Mouse (Mus musculus): ENCODE data around the gene Fgf6. TPM values are rescaled to one million over a fixed set of nuclear protein-coding genes. Genes with fewer than 3 reads are reported as not detected.
A peak's percentile ranks its signal among the peaks of the same experiment; 100 is the strongest.

Fgf6 gene
- polyA plus RNA-seq, 1 experiment from 2014 or later: not detected

DNA sequence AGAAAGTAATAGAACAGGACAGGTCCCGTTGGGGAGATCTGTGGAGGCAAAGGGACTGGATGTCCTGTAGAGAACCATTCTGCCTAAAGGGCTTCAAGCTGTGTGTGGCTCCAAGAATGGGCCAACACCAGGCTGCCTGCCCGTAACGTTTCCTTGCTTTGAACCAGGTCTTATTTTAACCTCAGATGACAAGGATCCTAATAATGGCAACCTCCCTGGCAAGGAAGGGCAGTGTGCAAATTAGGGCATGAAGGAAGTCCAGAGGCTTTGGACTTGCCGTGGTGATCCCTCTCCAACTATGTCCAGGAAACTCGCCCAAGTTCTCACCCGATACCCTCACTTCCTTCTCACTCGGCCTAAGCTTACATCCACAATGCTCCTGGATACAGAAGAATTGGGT, 9.4 kb downstream of the Fgf6 start:
- peaks cover 23% of the 10 kb centered on the region for H3K27me3 ChIP-seq (ENCODE audit: poor library complexity, severe bottlenecking)
- no peak for DNase-seq (ENCODE audit: extremely low spot score, low spot score)
- 81% methylated on average over 7 of the region's 7 CpGs for WGBS
- no peak overlapping the region for H3K4me3 ChIP-seq
- no peak overlapping the region for H3K27ac ChIP-seq
- peaks cover 13% of the 10 kb centered on the region for H3K4me1 ChIP-seq
- no peaks in the 10 kb centered on the region for H3K9me3 ChIP-seq
- no peaks in the 10 kb centered on the region for H3K36me3 ChIP-seq (replicated peaks)

DNA sequence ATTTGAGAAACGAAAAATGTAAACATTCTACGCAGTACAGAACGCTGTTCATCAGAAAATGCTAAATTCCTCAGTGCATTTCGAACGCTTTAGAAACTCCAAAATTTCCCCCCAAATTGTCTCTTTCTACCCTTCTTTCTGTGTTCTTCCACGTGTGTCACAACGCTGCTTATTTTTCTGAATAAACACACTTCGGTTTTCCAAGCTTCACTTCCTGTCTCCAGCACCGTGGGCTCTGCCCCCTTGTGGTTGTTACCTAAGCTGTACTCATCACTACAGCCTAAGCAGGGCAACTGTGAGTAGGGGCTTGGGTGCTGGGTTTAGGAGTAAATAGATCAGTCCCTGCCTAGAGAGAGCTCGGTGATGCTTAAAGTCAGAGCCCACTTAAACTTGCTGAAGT, 19.4 kb downstream of the Fgf6 start:
- Histone ChIP-seq H3K36me3 (replicated peaks) (no peaks in the 10 kb centered on the region), H3K27me3 (ENCODE audit: poor library complexity, severe bottlenecking) (no peaks in the 10 kb centered on the region), H3K9me3 (no peaks in the 10 kb centered on the region), H3K4me3 (no peak overlapping the region), H3K27ac (no peak overlapping the region), H3K4me1 (peaks cover 3% of the 10 kb centered on the region; the same call in 1 of the 2 replicates)
- no peak for DNase-seq (ENCODE audit: extremely low spot score, low spot score)
- 40% methylated on average over 10 of the region's 10 CpGs for WGBS

GRCm38 (mm10) chr6:127044909-127045308, 29.5 kb downstream of the Fgf6 start:
- Histone ChIP-seq H3K4me3 (no peak overlapping the region), H3K4me1 (no peaks in the 10 kb centered on the region), H3K27me3 (ENCODE audit: poor library complexity, severe bottlenecking) (no peaks in the 10 kb centered on the region), H3K27ac (no peak overlapping the region), H3K36me3 (replicated peaks) (no peaks in the 10 kb centered on the region), H3K9me3 (no peaks in the 10 kb centered on the region)
- WGBS: 70% methylated on average over 6 of the region's 6 CpGs
- no peak for DNase-seq (ENCODE audit: extremely low spot score, low spot score)

GRCm38 (mm10) chr6:127050847-127051246, 35.5 kb downstream of the Fgf6 start:
- WGBS: 67% methylated on average over 4 of the region's 4 CpGs

DNA sequence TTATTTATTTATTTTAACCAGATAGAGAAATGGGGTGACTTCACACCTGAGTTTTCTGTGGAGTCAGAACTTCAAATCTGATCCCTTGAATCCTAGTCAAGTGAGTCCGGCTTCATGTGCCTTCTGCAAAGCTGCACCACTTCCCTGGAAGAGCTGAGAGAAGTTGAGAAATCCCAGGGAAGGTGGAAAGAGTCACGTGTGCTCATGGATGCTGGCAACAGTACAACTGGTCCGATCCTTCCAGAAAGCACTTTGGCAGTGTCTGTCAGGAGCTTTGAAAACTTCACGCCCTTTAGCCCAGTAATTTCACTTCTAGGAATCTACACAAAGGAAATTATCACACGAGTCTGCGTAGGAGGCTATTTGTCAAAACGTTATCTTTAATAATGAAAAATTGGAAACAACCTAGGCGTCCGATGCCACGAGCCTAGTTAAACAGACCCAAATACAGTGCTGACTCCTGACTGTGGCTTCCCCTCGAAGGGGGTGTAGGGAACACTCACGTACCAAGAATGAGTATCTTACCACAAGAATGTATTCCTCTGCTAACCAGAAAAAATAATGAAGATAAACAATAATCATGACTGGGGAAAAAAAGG, 41.7 kb downstream of the Fgf6 start:
- Histone ChIP-seq H3K27ac (no peak overlapping the region), H3K27me3 (ENCODE audit: poor library complexity, severe bottlenecking) (no peaks in the 10 kb centered on the region), H3K36me3 (replicated peaks) (no peaks in the 10 kb centered on the region), H3K9me3 (no peaks in the 10 kb centered on the region), H3K4me1 (no peaks in the 10 kb centered on the region), H3K4me3 (no peak overlapping the region)
- DNase-seq (ENCODE audit: extremely low spot score, low spot score): no peak
- 93% methylated on average over 12 of the region's 12 CpGs for WGBS

More at GRCm38 (mm10) chr6:127050847-127051246, 35.5 kb downstream of the Fgf6 start:
- Histone ChIP-seq H3K36me3 (replicated peaks) (no peaks in the 10 kb centered on the region), H3K27me3 (ENCODE audit: poor library complexity, severe bottlenecking) (no peaks in the 10 kb centered on the region), H3K4me1 (0 out of 2 replicates have a peak, but pooled peaks cover 7% of the 10 kb centered on the region), H3K4me3 (no peak overlapping the region), H3K27ac (no peak overlapping the region), H3K9me3 (no peaks in the 10 kb centered on the region)
- DNase-seq (ENCODE audit: extremely low spot score, low spot score): no peak

- H3K27me3 ChIP-seq (ENCODE audit: poor library complexity, severe bottlenecking): peaks cover 14% of the 10 kb centered on the region
- WGBS: 90% methylated on average over 4 of the region's 4 CpGs
- H3K4me1 ChIP-seq: peaks cover 7% of the 10 kb centered on the region
- no peak overlapping the region for H3K4me3 ChIP-seq
- H3K36me3 ChIP-seq (replicated peaks): no peaks in the 10 kb centered on the region
- H3K27ac ChIP-seq: no peak overlapping the region
- no peak for DNase-seq (ENCODE audit: extremely low spot score, low spot score)
- no peaks in the 10 kb centered on the region for H3K9me3 ChIP-seq
Measured at GRCm38 (mm10) chr6:127059975-127060374, 44.6 kb downstream of the Fgf6 start.

- peaks cover 10% of the 10 kb centered on the region for H3K4me1 ChIP-seq
- no peaks in the 10 kb centered on the region for H3K9me3 ChIP-seq
- DNase-seq (ENCODE audit: extremely low spot score, low spot score): no peak
- 82% methylated on average over 3 of the region's 3 CpGs for WGBS
- no peak overlapping the region for H3K27ac ChIP-seq
- no peak overlapping the region for H3K4me3 ChIP-seq
- no peaks in the 10 kb centered on the region for H3K36me3 ChIP-seq (replicated peaks)
- H3K27me3 ChIP-seq (ENCODE audit: poor library complexity, severe bottlenecking): peaks cover 30% of the 10 kb centered on the region
Measured at GRCm38 (mm10) chr6:127063915-127064314, 48.5 kb downstream of the Fgf6 start.

- DNase-seq (ENCODE audit: extremely low spot score, low spot score): no peak
- peaks cover 30% of the 10 kb centered on the region for H3K27me3 ChIP-seq (ENCODE audit: poor library complexity, severe bottlenecking)
- H3K4me3 ChIP-seq: peak overlapping the region; percentile 18
- H3K9me3 ChIP-seq: no peaks in the 10 kb centered on the region
- WGBS: 8% methylated on average over 14 of the region's 14 CpGs
- H3K27ac ChIP-seq: 0 out of 2 replicates have a peak overlapping the region, but pooled peaks have one; percentile 25
- H3K4me1 ChIP-seq: peaks cover 10% of the 10 kb centered on the region
- H3K36me3 ChIP-seq (replicated peaks): no peaks in the 10 kb centered on the region
Measured at GRCm38 (mm10) chr6:127064815-127065214, 49.4 kb downstream of the Fgf6 start.

DNA sequence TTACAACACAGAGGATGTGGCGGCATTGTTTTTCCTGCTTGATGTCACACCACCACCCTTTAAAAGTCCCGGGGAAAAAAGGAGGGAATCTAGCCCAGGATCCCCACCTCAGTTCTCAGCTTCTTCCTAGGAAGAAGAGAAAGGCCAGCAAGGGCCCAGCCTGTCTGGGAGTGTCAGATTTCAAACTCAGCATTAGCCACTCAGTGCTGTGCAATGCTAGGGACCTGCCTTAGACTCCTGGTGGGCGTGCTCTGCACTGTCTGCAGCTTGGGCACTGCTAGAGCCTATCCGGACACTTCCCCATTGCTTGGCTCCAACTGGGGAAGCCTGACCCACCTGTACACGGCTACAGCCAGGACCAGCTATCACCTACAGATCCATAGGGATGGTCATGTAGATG, 57.4 kb downstream of the Fgf6 start, which contains the start of gene Fgf23:
Fgf23 (plus strand) TSS at position 86 of the 400 bp plus-strand sequence.
- Histone ChIP-seq H3K4me1 (peaks cover 11% of the 10 kb centered on the region), H3K9me3 (no peaks in the 10 kb centered on the region), H3K4me3 (no peak within 1 kb of the TSS), H3K27me3 (ENCODE audit: poor library complexity, severe bottlenecking) (peaks cover 13% of the 10 kb centered on the region; the same call in 1 of the 2 replicates), H3K36me3 (replicated peaks) (no peaks in the 10 kb centered on the region), H3K27ac (0 out of 2 replicates have a peak within 1 kb of the TSS, but pooled peaks have one; percentile 35)
- peak; percentile 43 for DNase-seq (ENCODE audit: extremely low spot score, low spot score)
- WGBS: 9% methylated on average over 5 of the region's 5 CpGs

Other genes starting within 250 kb of the Fgf6 start
- 186 TPM in 2 replicates for gene Ndufa9, start 166.4 kb upstream of the Fgf6 start, polyA plus RNA-seq (2016; fragmentation: Nextera tagmentation; extraction: Ambion mirVana)
- 0.05 and 0.10 TPM in 2 replicates for gene Akap3, start 162.5 kb upstream of the Fgf6 start, polyA plus RNA-seq (2016; fragmentation: Nextera tagmentation; extraction: Ambion mirVana)
- 0.12 TPM in 1 of 2 replicates, not detected in the other for gene Dyrk4, start 93.7 kb upstream of the Fgf6 start, polyA plus RNA-seq (2016; fragmentation: Nextera tagmentation; extraction: Ambion mirVana)
- gene Rad51ap1, start 76.0 kb upstream of the Fgf6 start, polyA plus RNA-seq (2016; fragmentation: Nextera tagmentation; extraction: Ambion mirVana): 85.8 and 92.1 TPM in 2 replicates
- gene D6Wsu163e, start 75.6 kb upstream of the Fgf6 start, polyA plus RNA-seq (2016; fragmentation: Nextera tagmentation; extraction: Ambion mirVana): 14.7 and 16.3 TPM in 2 replicates
- 0.14 TPM in 1 of 2 replicates, not detected in the other for gene Fgf23, start 57.3 kb downstream of the Fgf6 start, polyA plus RNA-seq (2016; fragmentation: Nextera tagmentation; extraction: Ambion mirVana)
- 7.1 and 7.3 TPM in 2 replicates for gene Tigar, start 94.0 kb downstream of the Fgf6 start, polyA plus RNA-seq (2016; fragmentation: Nextera tagmentation; extraction: Ambion mirVana)
- 997 and 1,058 TPM in 2 replicates for gene Ccnd2, start 136.6 kb downstream of the Fgf6 start, polyA plus RNA-seq (2016; fragmentation: Nextera tagmentation; extraction: Ambion mirVana)

All from forebrain, embryonic 10.5 days (tissue).